Mouse (Mus musculus) midbrain, embryonic 16.5 days (tissue): ENCODE measurements around the gene Ube2e3. TPM values are rescaled to one million over a fixed set of nuclear protein-coding genes. Genes with fewer than 3 reads are reported as not detected.

Experiments
- ATAC-seq: fragments of 200-750 bp; cut with Nextera tagmentation; 2 replicates; pipeline ENCODE4 v1.8.0; 2017; ENCODE audit warnings: moderate TSS enrichment
- H3K27ac ChIP-seq: fragments of 300-500 bp; sonication (generic); 2 replicates; pipeline ENCODE4 v1.5.1; 2014; ENCODE audit warnings: mild to moderate bottlenecking, low read length, mixed read lengths
- H3K27me3 ChIP-seq: fragments of 300-500 bp; sonication (generic); 2 replicates; pipeline ENCODE4 v1.6.1; 2014; ENCODE audit warnings: low read depth, low read length, mixed read lengths; ENCODE audit not compliant: control insufficient read depth, insufficient read depth
- H3K36me3 ChIP-seq: fragments of 300-500 bp; sonication (generic); 2 replicates; pipeline ENCODE4 v1.6.1; 2014; ENCODE audit warnings: mild to moderate bottlenecking, low read length, moderate library complexity, mixed read lengths; ENCODE audit not compliant: control insufficient read depth, insufficient read depth
- H3K4me1 ChIP-seq: fragments of 300-500 bp; sonication (generic); 2 replicates; pipeline ENCODE4 v1.6.1; 2014; ENCODE audit warnings: mild to moderate bottlenecking, low read length, mixed read lengths; ENCODE audit not compliant: control insufficient read depth, insufficient read depth
- H3K4me2 ChIP-seq: fragments of 300-500 bp; sonication (generic); 2 replicates; pipeline ENCODE4 v1.6.1; 2014; ENCODE audit warnings: mild to moderate bottlenecking, low read length, mixed read lengths
- H3K4me3 ChIP-seq: fragments of 300-500 bp; sonication (generic); 2 replicates; pipeline ENCODE4 v1.5.1; 2014; ENCODE audit warnings: low read depth, mild to moderate bottlenecking, low read length, moderate library complexity, mixed read lengths
- H3K9ac ChIP-seq: fragments of 300-500 bp; sonication (generic); 2 replicates; pipeline ENCODE4 v1.6.1; 2014; ENCODE audit warnings: low read depth, low read length, mixed read lengths
- H3K9me3 ChIP-seq: fragments of 300-500 bp; sonication (generic); replicated peaks from 2 replicates; pipeline ENCODE4 v1.6.1; 2014; ENCODE audit warnings: mild to moderate bottlenecking, low read length, mixed read lengths; ENCODE audit not compliant: control insufficient read depth, poor library complexity, severe bottlenecking
- WGBS: fragments of 180-500 bp; shearing (Covaris S2); extraction: QIAGEN DNeasy Blood & Tissue Kit; methylation state at CpG from one replicate; pipeline ENCODE4 v1.1.7; 2014; 5-methylcytosine and 5-hydroxymethylcytosine counted together
- polyA plus RNA-seq: library from polyadenylated mRNA; unstranded; fragments of >200 nt; fragmentation: Nextera tagmentation; extraction: Ambion mirVana; gene quantifications from 2 replicates; pipeline ENCODE4 v1.2.1, GENCODE M21; 2015

The Ube2e3 gene
- polyA plus RNA-seq, 1 experiment from 2014 or later, result 263 TPM

DNA sequence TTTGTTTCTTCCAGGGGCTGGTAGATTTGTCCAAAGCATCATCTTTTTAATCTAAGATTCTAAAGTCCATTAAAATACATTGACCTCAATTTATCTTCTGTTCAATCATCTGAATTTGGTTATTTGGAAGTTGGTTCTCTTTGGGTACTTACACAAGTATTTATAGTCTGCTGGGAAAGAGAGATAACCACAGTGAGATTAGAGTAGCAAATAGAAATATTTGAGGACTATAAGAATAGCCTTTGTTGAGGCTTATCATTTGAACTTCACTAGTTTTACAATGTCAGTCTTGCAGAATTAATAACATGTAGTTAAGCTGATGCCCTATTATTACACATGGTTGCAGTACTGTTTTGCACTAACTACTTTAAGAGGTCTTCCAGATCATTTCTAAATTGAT, 43.6 kb downstream of the Ube2e3 start:
- Histone ChIP-seq H3K36me3 (no peaks in the 10 kb centered on the region), H3K27ac (no peak overlapping the region), H3K4me2 (no peak overlapping the region), H3K4me3 (no peak overlapping the region), H3K9me3 (no peaks in the 10 kb centered on the region), H3K27me3 (no peaks in the 10 kb centered on the region), H3K9ac (no peak overlapping the region), H3K4me1 (peaks cover 2% of the 10 kb centered on the region; the same call in 1 of the 2 replicates)
- no peak for ATAC-seq

DNA sequence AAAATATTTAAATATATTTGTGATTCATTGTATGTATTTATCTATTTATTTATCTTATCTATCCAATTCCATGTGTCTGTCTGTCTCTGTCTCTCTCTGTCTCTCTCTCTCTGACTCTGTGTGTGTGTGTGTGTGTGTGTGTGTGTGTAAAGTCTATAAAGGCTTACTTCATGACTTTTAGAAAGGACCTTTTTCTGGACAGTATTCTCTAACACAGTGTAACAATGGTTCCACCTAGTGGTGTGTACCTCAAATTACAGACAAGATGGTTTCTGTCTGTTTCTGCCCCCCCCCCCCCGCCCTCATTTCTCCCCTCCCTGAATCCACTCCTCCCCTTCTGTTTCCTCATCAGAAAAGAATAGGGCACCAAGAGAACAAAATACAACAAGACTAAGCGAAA, 46.9 kb downstream of the Ube2e3 start:
- H3K9ac ChIP-seq, result no peak overlapping the region
- H3K36me3 ChIP-seq, result no peaks in the 10 kb centered on the region
- no peaks in the 10 kb centered on the region for H3K9me3 ChIP-seq
- no peak for ATAC-seq
- H3K27me3 ChIP-seq, result no peaks in the 10 kb centered on the region
- H3K4me1 ChIP-seq, result no peaks in the 10 kb centered on the region; the same call in 1 of the 2 replicates
- H3K4me3 ChIP-seq, result no peak overlapping the region
- 94% methylated on average over 1 of the region's 2 CpGs for WGBS
- no peak overlapping the region for H3K4me2 ChIP-seq
- H3K27ac ChIP-seq, result no peak overlapping the region

DNA sequence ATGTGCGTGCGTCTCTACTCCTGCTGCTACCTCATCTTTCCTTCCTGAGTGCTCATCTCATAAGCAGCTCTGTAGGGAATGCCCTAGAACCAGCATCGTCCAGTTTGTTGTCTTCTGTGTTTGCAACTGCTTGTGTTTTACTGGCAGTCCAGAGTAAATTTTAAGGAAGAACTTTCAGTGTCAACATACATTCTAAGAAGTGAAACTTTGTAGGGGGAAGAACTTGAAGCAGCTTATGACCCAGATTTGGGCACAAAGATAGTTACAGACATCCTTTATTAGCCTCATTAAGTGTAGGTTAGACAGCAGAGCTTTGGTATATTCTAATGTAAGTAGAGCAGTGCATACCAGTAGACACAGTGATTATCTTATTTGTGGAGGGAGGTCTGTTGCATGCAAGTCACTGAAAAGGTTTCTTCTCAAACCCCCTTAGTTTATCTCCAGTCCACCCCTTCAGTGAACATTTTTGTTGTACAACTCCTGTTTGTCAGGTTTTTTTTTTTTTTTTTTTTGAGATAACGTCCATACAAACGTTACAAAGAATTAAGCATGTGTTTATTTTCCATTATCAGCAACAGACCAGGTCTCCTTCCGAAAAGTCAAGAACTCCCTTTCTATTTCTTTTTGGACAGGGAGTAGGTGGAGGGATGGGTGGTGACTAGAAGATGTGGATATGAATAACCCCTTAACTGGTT, 55.2 kb downstream of the Ube2e3 start:
- Histone ChIP-seq H3K27ac (no peak overlapping the region), H3K27me3 (no peaks in the 10 kb centered on the region), H3K4me2 (no peak overlapping the region)

DNA sequence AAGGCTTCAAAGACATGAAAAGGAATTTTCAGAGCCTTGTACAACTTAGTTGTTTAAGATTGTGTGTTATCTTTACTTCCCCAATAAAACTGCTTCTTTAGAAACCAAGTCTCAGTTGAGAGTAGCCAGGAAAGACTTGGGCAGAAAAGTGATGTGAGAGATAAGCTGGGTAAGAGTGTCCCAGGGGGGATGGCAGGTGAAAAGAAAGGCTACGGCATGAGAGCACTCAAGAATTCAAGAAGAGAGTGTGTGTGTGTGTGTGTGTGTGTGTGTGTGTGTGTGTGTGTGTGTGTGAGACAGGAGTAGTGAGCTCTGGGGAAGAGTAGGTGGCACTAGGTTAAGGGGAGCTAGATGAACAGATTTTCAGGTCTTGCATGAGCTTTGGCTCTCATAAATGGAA, 57.9 kb downstream of the Ube2e3 start:
- no peak overlapping the region for H3K4me2 ChIP-seq
- no peak for ATAC-seq
- H3K36me3 ChIP-seq, result no peaks in the 10 kb centered on the region
- H3K27me3 ChIP-seq, result no peaks in the 10 kb centered on the region
- no peaks in the 10 kb centered on the region for H3K4me1 ChIP-seq
- 63% methylated on average over 1 of the region's 1 CpGs for WGBS
- H3K4me3 ChIP-seq, result no peak overlapping the region
- H3K27ac ChIP-seq, result no peak overlapping the region
- no peaks in the 10 kb centered on the region for H3K9me3 ChIP-seq
- H3K9ac ChIP-seq, result no peak overlapping the region

More for the DNA sequence above, 55.2 kb downstream of the Ube2e3 start:
- Histone ChIP-seq H3K9ac (no peak overlapping the region), H3K4me3 (no peak overlapping the region), H3K9me3 (no peaks in the 10 kb centered on the region), H3K4me1 (no peaks in the 10 kb centered on the region), H3K36me3 (no peaks in the 10 kb centered on the region)
- ATAC-seq, result no peak
- 92% methylated on average over 6 of the region's 6 CpGs for WGBS

DNA sequence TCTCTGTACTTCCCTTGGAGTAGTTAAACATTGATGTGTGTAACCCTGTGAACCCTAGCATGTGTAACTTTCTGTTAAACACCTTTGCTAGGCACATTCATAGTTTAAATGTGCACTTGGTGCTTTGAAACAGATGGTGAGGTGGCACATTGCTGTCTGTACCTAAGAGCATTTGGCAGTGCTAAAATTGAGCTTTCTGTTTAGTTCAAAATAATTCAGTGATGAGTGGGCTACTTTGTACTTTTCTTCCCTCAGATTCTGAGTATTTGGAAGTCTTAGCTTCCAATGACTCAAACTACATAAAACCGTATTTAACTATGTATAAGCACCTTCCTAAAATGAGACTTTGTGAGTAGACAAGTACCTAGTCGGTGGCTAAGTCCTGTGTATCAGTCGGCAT, 59.7 kb downstream of the Ube2e3 start:
- no peak overlapping the region for H3K4me3 ChIP-seq
- no peak overlapping the region for H3K27ac ChIP-seq
- H3K36me3 ChIP-seq, result no peaks in the 10 kb centered on the region
- no peak for ATAC-seq
- no peak overlapping the region for H3K9ac ChIP-seq
- H3K9me3 ChIP-seq, result no peaks in the 10 kb centered on the region
- no peaks in the 10 kb centered on the region for H3K27me3 ChIP-seq
- WGBS, result 93% methylated on average over 3 of the region's 3 CpGs
- no peak overlapping the region for H3K4me2 ChIP-seq
- no peaks in the 10 kb centered on the region for H3K4me1 ChIP-seq

GRCm38 (mm10) chr2:78928080-78928479, 60.2 kb downstream of the Ube2e3 start:
- Histone ChIP-seq H3K27me3 (no peaks in the 10 kb centered on the region), H3K4me3 (no peak overlapping the region), H3K4me2 (no peak overlapping the region), H3K4me1 (no peaks in the 10 kb centered on the region), H3K27ac (no peak overlapping the region), H3K9ac (no peak overlapping the region), H3K36me3 (no peaks in the 10 kb centered on the region), H3K9me3 (no peaks in the 10 kb centered on the region)
- no peak for ATAC-seq
- WGBS, result 74% methylated on average over 5 of the region's 5 CpGs

DNA sequence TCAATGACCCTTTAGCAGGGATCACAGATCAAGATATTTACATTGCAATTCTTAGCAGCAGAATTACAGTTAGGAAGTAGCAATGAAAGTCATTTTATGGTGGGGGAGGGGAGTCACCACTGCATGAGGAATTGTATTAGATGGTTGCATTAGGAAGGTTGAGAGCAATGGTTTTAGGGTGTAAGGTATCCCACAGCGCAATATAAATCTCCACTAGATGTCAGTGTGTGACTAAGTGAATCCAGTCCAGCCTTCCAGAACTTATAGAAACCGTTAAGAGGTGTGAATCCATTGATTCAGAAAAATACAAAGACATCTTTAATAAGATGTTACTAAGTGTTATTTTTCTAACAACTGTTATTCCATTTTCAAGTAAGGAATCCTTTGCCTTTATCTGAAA, 63.4 kb downstream of the Ube2e3 start:
- Histone ChIP-seq H3K4me3 (no peak overlapping the region), H3K27me3 (no peaks in the 10 kb centered on the region), H3K27ac (no peak overlapping the region), H3K9ac (no peak overlapping the region), H3K4me2 (no peak overlapping the region), H3K4me1 (no peaks in the 10 kb centered on the region), H3K9me3 (no peaks in the 10 kb centered on the region), H3K36me3 (no peaks in the 10 kb centered on the region)
- 44% methylated on average over 2 of the region's 2 CpGs for WGBS
- no peak for ATAC-seq

GRCm38 (mm10) chr2:78959451-78959850, 91.5 kb downstream of the Ube2e3 start:
- Histone ChIP-seq H3K9me3 (no peaks in the 10 kb centered on the region), H3K9ac (0 out of 2 replicates have a peak overlapping the region, but pooled peaks have one; percentile 38), H3K4me2 (peak overlapping the region; percentile 39; the same call in 1 of the 2 replicates), H3K36me3 (no peaks in the 10 kb centered on the region), H3K4me1 (peaks cover 6% of the 10 kb centered on the region; the same call in 1 of the 2 replicates), H3K27ac (no peak overlapping the region), H3K4me3 (no peak overlapping the region), H3K27me3 (no peaks in the 10 kb centered on the region)
- 38% methylated on average over 3 of the region's 3 CpGs for WGBS
- no peak for ATAC-seq

GRCm38 (mm10) chr2:78960288-78960687, 92.4 kb downstream of the Ube2e3 start:
- Histone ChIP-seq H3K4me2 (no peak overlapping the region), H3K27ac (no peak overlapping the region), H3K9me3 (no peaks in the 10 kb centered on the region), H3K4me3 (no peak overlapping the region), H3K4me1 (peaks cover 6% of the 10 kb centered on the region; the same call in 1 of the 2 replicates), H3K27me3 (no peaks in the 10 kb centered on the region), H3K36me3 (no peaks in the 10 kb centered on the region), H3K9ac (no peak overlapping the region)
- 84% methylated on average over 5 of the region's 5 CpGs for WGBS
- ATAC-seq, result no peak
